Mouse (Mus musculus): Measurements from ENCODE around the gene Myrfl.

The Myrfl gene

GRCm38 (mm10) chr10:116913647-116914273 is 17.0 kb upstream of the Myrfl start:
- no peak for DNase-seq (ENCODE audit: low read depth, low spot score)

- no peak for DNase-seq (ENCODE audit: low read depth, low spot score)
Observed at GRCm38 (mm10) chr10:116912850-116913249, 16.1 kb upstream of the Myrfl start.

- DNase-seq (ENCODE audit: low read depth, low spot score): no peak
Observed at GRCm38 (mm10) chr10:116908901-116909642, 12.4 kb upstream of the Myrfl start.

- no peak for DNase-seq (ENCODE audit: low read depth, low spot score)
Observed at GRCm38 (mm10) chr10:116906794-116907193, 10.1 kb upstream of the Myrfl start.

GRCm38 (mm10) chr10:116904503-116904908 is 7.8 kb upstream of the Myrfl start:
- DNase-seq (ENCODE audit: low read depth, low spot score): no peak

GRCm38 (mm10) chr10:116895108-116895833 is 1.4 kb downstream of the Myrfl start:
- no peak for DNase-seq (ENCODE audit: low read depth, low spot score)

GRCm38 (mm10) chr10:116894540-116894939 is 2.2 kb downstream of the Myrfl start:
- no peak for DNase-seq (ENCODE audit: low read depth, low spot score)

- no peak for DNase-seq (ENCODE audit: low read depth, low spot score)
Observed at GRCm38 (mm10) chr10:116893753-116894152, 3.0 kb downstream of the Myrfl start.

GRCm38 (mm10) chr10:116890587-116890986 is 6.1 kb downstream of the Myrfl start:
- peak; percentile 14 for DNase-seq (ENCODE audit: low read depth, low spot score)

- DNase-seq (ENCODE audit: low read depth, low spot score): no peak
Observed at GRCm38 (mm10) chr10:116884552-116884951, 12.2 kb downstream of the Myrfl start.

GRCm38 (mm10) chr10:116883531-116883930 is 13.2 kb downstream of the Myrfl start:
- DNase-seq (ENCODE audit: low read depth, low spot score): no peak

- DNase-seq (ENCODE audit: low read depth, low spot score): no peak
Observed at GRCm38 (mm10) chr10:116877436-116877835, 19.3 kb downstream of the Myrfl start.

GRCm38 (mm10) chr10:116874490-116874889 is 22.2 kb downstream of the Myrfl start:
- no peak for DNase-seq (ENCODE audit: low read depth, low spot score)

- DNase-seq (ENCODE audit: low read depth, low spot score): no peak
Observed at GRCm38 (mm10) chr10:116872016-116872410, 24.7 kb downstream of the Myrfl start.

- DNase-seq (ENCODE audit: low read depth, low spot score): peak; percentile 42
Observed at GRCm38 (mm10) chr10:116871329-116872015, 25.2 kb downstream of the Myrfl start.

GRCm38 (mm10) chr10:116870819-116871218 is 25.9 kb downstream of the Myrfl start:
- DNase-seq (ENCODE audit: low read depth, low spot score): no peak

- peak; percentile 14 for DNase-seq (ENCODE audit: low read depth, low spot score)
Observed at GRCm38 (mm10) chr10:116853159-116853845, 43.4 kb downstream of the Myrfl start.

GRCm38 (mm10) chr10:116848749-116849473 is 47.8 kb downstream of the Myrfl start:
- peak; percentile 86 for DNase-seq (ENCODE audit: low read depth, low spot score)

GRCm38 (mm10) chr10:116841551-116841950 is 55.2 kb downstream of the Myrfl start:
- no peak for DNase-seq (ENCODE audit: low read depth, low spot score)

GRCm38 (mm10) chr10:116830676-116831075 is 66.0 kb downstream of the Myrfl start:
- no peak for DNase-seq (ENCODE audit: low read depth, low spot score)

GRCm38 (mm10) chr10:116828099-116828498 is 68.6 kb downstream of the Myrfl start:
- DNase-seq (ENCODE audit: low read depth, low spot score): peak; percentile 27

All from mesoderm, embryonic 11.5 days (tissue).